Mouse (Mus musculus) heart, postnatal 4 days (tissue): ENCODE results near the gene Gm21797. TPM values are rescaled to one million over a fixed set of nuclear protein-coding genes. Genes with fewer than 3 reads are reported as not detected.
"Not testable (repeated sequence)": the region's sequence is repeated elsewhere in the genome, so short reads cannot be mapped to it uniquely, and the experiment has no call there.

ENCODE experiments used
- DNase-seq: peaks from one replicate; pipeline ENCODE4 v3.0.0; 2021
- total RNA-seq, 2 experiments: library from RNA; stranded (reverse); gene quantifications; 2 replicates each; pipeline ENCODE4 v1.2.3; 2021

The Gm21797 gene
- total RNA-seq: not detected

- not testable (repeated sequence) for DNase-seq
Measured at GRCm38 (mm10) chrY:40775665-40776064, at the start of gene Gm21797. Gene Gm21797 (minus strand): TSS chrY:40775765.

- not testable (repeated sequence) for DNase-seq
Measured at GRCm38 (mm10) chrY:40804614-40805013, 29.0 kb upstream of the Gm21797 start, which contains the start of gene Gm20795. Gene Gm20795 (plus strand): TSS chrY:40804914.

Other genes starting within 250 kb of the Gm21797 start
- gene Gm21852, start 123.8 kb downstream of the Gm21797 start, total RNA-seq: not detected
- gene Gm20795, start 29.1 kb upstream of the Gm21797 start, total RNA-seq: not detected